Mouse (Mus musculus) fat pad, adult 2 months (tissue): Measurements from ENCODE around the gene Htr5b.

Experiments used
- DNase-seq: peaks from one replicate; pipeline ENCODE4 v3.0.0-alpha.2; 2011; ENCODE audit warnings: low read depth, low spot score; ENCODE audit errors: extremely low read depth

Htr5b gene

DNA sequence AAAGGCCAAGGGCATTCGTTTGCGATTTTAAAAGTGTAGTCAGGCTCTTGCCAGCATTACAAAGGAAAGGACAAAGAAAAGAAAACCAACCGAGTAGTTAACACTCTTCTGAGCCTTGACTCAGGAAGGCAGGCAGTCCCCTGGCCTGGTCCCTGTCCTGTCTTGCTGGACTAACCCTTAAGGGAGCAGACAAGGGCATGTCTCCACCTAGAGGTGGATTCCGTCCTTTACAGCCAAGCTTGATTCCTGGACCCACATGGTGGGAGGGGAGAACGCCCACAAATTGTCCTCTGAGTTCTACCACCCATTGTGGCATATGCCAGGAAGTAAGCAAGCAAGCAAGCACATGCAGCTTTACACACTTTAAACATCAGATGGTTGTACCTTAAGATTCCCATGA lies 38.0 kb downstream of the Htr5b start:
- no peak for DNase-seq

DNA sequence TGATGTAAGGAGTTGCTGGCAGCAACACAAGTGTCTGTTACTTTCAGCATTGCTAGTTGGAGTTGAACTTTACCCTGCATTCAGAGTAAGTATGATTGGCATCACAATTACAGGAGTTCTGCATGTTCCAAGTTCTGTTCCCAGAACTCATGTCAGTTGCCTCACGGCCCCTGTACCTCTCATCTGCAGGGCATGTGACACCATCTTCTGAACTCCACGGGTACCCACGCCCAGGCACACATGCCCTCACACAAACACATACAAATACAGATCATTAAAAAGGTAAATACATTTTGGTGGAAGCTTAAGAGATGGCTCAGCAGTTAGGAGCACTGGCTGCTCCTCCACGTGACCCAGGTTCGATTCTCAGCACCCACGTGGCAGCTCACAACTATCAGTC lies 41.5 kb downstream of the Htr5b start:
- DNase-seq: no peak

- no peak for DNase-seq
These were observed 45.2 kb downstream of the Htr5b start for GRCm38 (mm10) chr1:121483091-121483490.

- DNase-seq: no peak
These were observed 48.9 kb downstream of the Htr5b start for GRCm38 (mm10) chr1:121479403-121479802.

DNA sequence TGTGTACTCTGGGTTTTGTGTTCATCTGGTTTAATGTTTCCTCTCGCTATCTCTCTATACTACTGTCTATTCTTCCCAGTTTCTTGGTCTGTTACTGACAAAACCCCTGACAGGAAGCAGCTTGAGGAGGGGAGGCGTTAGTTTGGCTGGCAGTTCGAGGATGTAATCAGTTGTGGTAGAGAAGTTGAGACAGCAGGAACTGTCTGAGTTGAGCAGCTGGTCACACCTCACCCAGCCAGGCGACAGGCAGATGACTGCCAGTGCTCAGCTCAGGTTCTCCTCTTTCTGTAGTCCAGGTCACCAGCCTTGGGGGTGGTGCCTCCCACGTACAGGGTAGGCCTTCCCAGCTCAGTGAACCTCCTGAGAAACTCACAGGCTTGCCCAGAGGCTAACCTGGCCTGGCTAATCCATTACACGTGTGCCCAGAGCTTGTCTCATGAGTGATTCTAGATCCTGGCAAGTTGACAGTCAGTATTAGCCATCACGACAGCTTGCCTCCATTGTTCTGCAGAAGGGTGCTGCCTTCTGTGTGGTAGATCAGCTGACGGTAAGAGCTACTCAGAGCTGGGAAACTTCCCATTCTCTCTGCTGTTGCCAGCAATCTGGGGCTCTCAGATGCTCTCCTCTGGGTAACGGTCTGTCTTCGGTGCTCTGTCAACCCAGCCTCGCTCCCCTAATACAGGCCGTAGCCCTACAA lies 49.8 kb downstream of the Htr5b start:
- peak; percentile 10 for DNase-seq

- DNase-seq: no peak
These were observed 50.5 kb downstream of the Htr5b start for GRCm38 (mm10) chr1:121477716-121478115.

DNA sequence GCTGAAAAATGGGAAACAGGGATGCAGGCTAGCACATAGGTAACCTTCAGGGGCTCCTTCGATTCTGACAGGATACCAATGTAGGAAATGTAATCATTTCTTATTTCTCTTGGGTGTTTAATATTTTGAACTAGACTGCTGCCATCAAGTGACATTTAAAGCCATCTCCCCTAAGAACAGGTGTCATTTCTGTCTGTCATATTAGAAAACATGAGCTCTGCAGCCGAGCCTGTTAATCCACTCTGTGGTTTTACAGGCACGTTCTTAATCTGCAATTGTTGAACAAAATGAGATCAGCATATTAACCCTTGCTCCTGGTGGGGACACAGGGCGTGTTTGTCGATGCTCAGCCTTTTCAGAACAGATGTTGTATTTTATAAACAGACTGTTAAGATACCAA lies 56.8 kb downstream of the Htr5b start:
- DNase-seq: no peak

- no peak for DNase-seq
These were observed 60.0 kb downstream of the Htr5b start for GRCm38 (mm10) chr1:121468271-121468670.

GRCm38 (mm10) chr1:121466276-121466675 lies 62.0 kb downstream of the Htr5b start:
- no peak for DNase-seq

DNA sequence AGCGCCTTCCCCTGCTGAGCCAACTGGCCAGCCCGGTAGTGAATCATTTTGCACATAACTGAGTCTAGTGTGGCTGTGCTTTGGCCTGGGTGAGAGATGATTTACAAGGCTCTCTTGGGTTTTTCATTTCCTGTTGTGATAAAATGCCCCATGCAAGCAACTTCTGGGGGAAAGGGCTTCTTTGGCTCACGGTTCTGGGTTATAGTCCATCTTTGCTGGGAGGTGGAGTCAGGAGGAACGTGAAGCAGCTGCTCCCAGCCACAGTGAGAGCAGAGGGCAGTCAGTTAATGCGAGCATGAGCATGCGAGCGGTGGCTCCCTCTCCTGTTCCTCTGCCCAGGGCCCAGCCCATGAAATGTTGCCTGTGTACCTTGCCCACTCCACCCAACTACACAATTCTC lies 64.5 kb downstream of the Htr5b start:
- no peak for DNase-seq

DNA sequence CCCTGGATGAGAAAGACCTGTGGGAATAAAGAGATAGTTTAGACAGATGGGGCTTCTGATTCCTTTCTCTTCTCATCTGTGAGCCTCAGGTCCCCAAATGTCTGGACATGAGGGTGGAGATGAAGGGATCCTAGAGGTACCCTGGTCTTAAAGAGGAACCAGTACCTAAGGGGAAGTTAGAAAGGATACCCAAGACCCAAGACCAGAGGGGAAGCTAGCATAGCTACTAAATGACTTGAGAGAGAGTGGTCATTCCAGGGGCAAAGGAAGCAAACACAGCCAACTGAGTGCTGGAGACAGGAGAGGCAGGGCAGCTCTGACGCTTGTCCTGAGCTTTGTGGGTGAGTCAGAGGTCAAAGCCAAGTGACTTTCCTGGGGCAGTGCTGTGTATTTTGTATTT lies 65.6 kb downstream of the Htr5b start:
- DNase-seq: no peak

GRCm38 (mm10) chr1:121461895-121462294 lies 66.4 kb downstream of the Htr5b start:
- DNase-seq: no peak

DNA sequence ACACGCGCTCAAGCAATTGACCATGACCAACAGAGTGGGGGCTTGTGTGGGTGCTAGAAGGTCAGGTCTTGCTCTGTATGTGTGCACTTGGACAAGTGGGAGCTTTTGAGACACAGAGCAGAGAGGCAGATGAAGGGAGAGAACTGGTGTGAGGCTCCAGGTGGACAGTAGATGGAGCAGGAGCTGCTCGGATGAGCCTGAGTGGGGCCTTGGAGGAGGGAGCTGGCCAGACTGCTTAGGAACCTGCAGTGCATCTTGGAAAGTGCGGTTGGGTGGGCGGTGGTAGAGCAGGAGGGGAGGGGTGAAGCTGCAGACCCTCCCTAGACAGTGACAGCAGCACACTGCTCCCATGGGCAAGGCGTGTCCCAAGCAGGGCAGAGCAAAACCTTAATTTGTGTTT lies 68.2 kb downstream of the Htr5b start:
- no peak for DNase-seq
